Mouse (Mus musculus): Measurements from ENCODE around the gene Slc44a4.

Slc44a4 gene

GRCm38 (mm10) chr17:34894801-34895530, 19.3 kb upstream of the Slc44a4 start:
- no peak for TF ChIP-seq GATA4 (IDR thresholded peaks at IDR 0.05; ENCODE audit: insufficient replicate concordance, low read length)

DNA sequence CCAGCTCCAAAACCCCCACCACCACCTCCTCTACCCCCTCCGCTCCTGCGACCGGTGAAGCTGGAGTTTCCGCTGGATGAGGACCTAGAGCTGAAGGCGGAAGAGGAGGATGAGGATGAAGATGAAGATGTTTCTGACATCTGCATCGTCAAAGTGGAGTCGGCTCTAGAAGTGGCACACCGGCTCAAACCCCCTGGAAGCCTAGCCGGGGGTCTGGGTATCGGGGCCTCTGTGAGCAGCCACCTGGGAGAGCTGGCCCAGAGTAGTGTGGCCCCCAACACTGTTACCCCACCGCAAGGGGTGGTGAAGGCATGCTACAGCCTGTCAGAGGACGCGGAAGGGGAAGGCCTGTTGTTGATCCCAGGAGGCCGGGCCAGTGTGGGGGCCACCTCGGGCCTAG, 18.5 kb upstream of the Slc44a4 start:
- TF ChIP-seq GATA4 (IDR thresholded peaks at IDR 0.05; ENCODE audit: insufficient replicate concordance, low read length): no peak

DNA sequence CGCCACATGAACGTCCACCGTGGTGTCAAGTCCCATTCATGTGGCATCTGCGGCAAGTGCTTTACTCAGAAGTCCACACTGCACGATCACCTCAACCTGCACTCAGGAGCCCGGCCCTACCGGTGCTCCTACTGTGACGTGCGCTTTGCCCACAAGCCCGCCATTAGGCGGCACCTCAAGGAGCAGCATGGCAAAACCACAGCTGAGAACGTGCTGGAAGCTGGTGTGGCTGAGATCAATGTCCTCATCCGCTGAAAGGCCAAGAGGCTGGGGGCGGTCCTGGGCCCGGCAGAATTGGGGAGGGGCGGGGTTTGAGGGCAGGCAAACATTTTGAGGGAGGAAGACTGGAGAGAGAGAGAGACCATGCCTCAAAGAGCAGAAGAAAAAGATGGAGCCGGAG, 17.9 kb upstream of the Slc44a4 start:
- no peak for TF ChIP-seq GATA4 (IDR thresholded peaks at IDR 0.05; ENCODE audit: insufficient replicate concordance, low read length)

DNA sequence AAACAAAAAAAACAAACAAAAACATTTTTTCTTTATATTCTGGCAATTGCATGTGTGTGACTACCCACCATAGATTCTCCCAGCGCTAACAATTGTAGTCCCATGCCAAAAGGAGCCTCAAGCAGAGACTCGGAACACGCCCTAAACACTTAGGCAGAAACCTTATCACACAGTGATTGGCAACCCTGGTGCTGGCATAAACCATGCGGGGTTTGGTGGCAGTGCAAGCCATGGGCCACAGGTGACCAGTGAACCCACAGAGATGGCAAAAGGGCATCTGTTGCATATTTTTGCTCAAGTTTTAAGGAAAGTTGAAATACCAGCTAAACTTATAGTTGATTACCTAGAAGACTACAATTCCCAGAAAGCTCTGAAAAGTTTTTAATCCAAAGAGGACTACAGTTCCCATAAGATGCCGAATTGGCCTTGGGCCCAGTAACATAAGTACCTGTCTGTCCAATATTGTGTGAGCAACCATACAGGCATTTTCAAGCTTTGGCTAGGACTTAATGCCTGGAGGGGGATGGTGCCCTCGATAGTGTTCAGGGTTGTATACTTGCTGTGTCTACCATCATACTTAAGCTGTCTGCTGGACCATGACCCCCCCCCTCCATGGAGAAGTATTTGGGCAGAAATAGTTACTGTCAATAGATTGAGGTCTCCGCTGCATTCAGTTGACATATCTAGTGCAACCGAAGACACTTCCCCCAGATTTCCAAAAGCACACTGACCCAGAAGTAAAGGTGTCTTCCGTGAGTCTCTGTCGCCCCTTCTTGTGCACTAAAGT, 16.7 kb upstream of the Slc44a4 start:
- TF ChIP-seq GATA4 (IDR thresholded peaks at IDR 0.05; ENCODE audit: insufficient replicate concordance, low read length): no peak

DNA sequence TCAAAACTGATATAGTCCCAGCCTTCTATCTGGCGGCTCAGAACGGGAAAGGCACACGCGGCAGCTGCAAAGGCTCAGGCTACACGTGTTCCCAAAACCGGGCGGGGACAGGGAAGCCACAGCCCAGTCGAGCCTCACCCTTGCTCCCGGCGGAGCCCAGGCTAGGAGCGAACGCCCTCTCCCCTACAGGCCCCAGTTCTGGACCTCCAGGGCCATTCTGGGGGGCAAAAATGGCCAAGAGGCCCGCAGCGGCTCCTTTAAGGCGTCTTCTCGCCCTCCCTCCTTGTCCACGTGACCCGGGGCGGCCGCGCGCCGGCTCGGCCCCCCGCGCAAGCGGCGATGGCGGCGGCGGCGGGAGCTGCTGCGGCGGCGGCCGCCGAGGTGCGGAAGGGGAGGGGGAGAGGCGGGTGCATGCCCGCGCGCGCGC, 16.1 kb upstream of the Slc44a4 start, which contains the start of the genes C2 and Ehmt2:
C2 (minus strand) TSS at position 106 of the 427 bp plus-strand sequence.
Ehmt2 (plus strand) TSS at position 310 of the 427 bp plus-strand sequence.
- no peak for TF ChIP-seq GATA4 (IDR thresholded peaks at IDR 0.05; ENCODE audit: insufficient replicate concordance, low read length)

GRCm38 (mm10) chr17:34898706-34899052, 15.6 kb upstream of the Slc44a4 start:
- TF ChIP-seq GATA4 (IDR thresholded peaks at IDR 0.05; ENCODE audit: insufficient replicate concordance, low read length): no peak

- TF ChIP-seq GATA4 (IDR thresholded peaks at IDR 0.05; ENCODE audit: insufficient replicate concordance, low read length): no peak
These were observed 15.0 kb upstream of the Slc44a4 start for GRCm38 (mm10) chr17:34899053-34899889.

- no peak for TF ChIP-seq GATA4 (IDR thresholded peaks at IDR 0.05; ENCODE audit: insufficient replicate concordance, low read length)
These were observed 14.4 kb upstream of the Slc44a4 start for GRCm38 (mm10) chr17:34899890-34900243.

DNA sequence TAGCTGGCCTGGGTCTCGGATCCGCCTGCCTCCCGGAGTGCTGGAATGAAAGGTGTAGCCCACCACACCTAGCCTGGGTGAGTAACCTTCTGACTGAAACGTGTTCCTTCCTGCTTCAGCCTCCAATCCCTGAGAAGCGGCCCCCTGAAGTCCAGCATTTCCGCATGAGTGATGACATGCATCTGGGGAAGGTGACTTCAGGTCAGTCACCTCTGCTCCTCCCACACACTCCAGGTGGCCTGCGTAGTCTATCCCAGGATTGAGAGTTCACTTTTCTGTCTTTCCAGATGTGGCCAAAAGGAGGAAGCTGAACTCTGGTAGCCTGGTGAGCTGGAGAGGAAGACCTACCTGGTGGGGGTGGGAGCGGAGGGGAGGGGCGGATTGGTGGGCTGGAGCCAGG, 11.4 kb upstream of the Slc44a4 start:
- TF ChIP-seq GATA4 (IDR thresholded peaks at IDR 0.05; ENCODE audit: insufficient replicate concordance, low read length): no peak

GRCm38 (mm10) chr17:34910982-34911381, 3.3 kb upstream of the Slc44a4 start:
- no peak for TF ChIP-seq GATA4 (IDR thresholded peaks at IDR 0.05; ENCODE audit: insufficient replicate concordance, low read length)

- no peak for TF ChIP-seq GATA4 (IDR thresholded peaks at IDR 0.05; ENCODE audit: insufficient replicate concordance, low read length)
These were observed 2.3 kb upstream of the Slc44a4 start for GRCm38 (mm10) chr17:34911945-34912351.

GRCm38 (mm10) chr17:34915410-34915831, 1.2 kb downstream of the Slc44a4 start:
- no peak for TF ChIP-seq GATA4 (IDR thresholded peaks at IDR 0.05; ENCODE audit: insufficient replicate concordance, low read length)

DNA sequence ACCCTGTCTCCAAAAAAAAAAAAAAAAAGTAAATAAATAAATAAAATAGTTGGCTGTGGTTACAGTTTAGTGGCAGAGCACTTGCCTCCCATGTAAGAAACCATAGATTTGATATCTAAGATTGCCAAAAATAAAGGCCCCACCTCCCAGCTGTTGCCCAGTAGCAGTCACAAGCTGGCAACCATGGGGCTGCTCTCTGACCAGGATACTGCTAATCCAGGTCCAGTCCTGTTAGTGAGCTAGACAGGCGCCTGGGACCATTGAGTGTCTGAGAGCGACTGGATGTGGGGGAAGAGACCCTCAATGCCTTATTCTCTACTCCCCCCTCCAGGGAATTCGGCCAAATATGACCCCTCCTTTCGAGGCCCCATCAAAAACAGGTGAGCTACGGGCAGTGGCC, 2.0 kb downstream of the Slc44a4 start:
- no peak for TF ChIP-seq GATA4 (IDR thresholded peaks at IDR 0.05; ENCODE audit: insufficient replicate concordance, low read length)

- no peak for TF ChIP-seq GATA4 (IDR thresholded peaks at IDR 0.05; ENCODE audit: insufficient replicate concordance, low read length)
These were observed 2.9 kb downstream of the Slc44a4 start for GRCm38 (mm10) chr17:34917188-34917587.

DNA sequence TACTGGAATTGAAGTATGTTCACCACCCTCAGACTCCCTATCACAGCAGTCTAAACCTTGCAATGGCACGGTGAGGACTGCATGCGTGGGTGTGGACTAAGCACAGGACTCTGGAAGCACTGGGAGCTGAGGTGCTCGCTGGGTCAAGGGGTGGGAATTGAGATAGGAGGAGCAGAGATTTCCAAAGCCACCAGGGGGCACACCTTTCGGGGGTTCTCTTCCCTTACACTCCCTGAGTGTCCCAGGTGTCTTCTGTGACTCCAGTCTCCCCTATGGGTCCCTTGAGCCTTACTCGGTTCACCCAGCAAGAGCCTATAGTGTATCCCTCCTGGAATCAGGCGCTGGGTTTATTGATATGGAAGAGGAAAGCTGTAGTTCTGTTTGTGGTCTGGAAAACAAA, 8.7 kb downstream of the Slc44a4 start:
- no peak for TF ChIP-seq GATA4 (IDR thresholded peaks at IDR 0.05; ENCODE audit: insufficient replicate concordance, low read length)
